Mouse (Mus musculus) olfactory bulb, adult 2 months (tissue): ENCODE measurements around the gene Spata5. TPM values are rescaled to one million over a fixed set of nuclear protein-coding genes. Genes with fewer than 3 reads are reported as not detected.
"Not testable (repeated sequence)": the region's sequence is repeated elsewhere in the genome, so short reads cannot be mapped to it uniquely, and the experiment has no call there.

ENCODE experiments used
- H3K27ac ChIP-seq: fragments of 200-500 bp; 2 replicates; pipeline ENCODE4 v1.5.1; 2012; ENCODE audit warnings: low read depth, low read length; ENCODE audit not compliant: insufficient read depth
- H3K4me1 ChIP-seq: fragments of 200-500 bp; 2 replicates; pipeline ENCODE4 v1.6.1; 2012; ENCODE audit warnings: low read length; ENCODE audit not compliant: control insufficient read depth, insufficient read depth
- H3K4me3 ChIP-seq: fragments of 200-500 bp; 2 replicates; pipeline ENCODE4 v1.5.1; 2012; ENCODE audit warnings: mild to moderate bottlenecking, low read depth, low read length, moderate library complexity; ENCODE audit not compliant: insufficient read depth
- CTCF ChIP-seq: fragments of 200-500 bp; IDR thresholded peaks from 2 replicates; pipeline ENCODE4 v1.5.1; 2012; ENCODE audit warnings: low read depth, mild to moderate bottlenecking, low read length, moderate library complexity; ENCODE audit not compliant: insufficient read depth
- POLR2A ChIP-seq: fragments of 200-500 bp; IDR thresholded peaks from 2 replicates; pipeline ENCODE4 v1.6.1; 2012; ENCODE audit warnings: mild to moderate bottlenecking, low read depth, low read length, moderate library complexity; ENCODE audit not compliant: insufficient read depth
- WGBS: fragments of 180-500 bp; shearing (Covaris S2); methylation state at CpG from one replicate; pipeline ENCODE4 v1.1.7; 2018; 5-methylcytosine and 5-hydroxymethylcytosine counted together
- polyA plus RNA-seq: library from polyadenylated mRNA; stranded (reverse); fragments of >200 nt; gene quantifications from 2 replicates; pipeline ENCODE4 v1.2.4, GENCODE M21; 2012; ENCODE audit warnings: low replicate concordance; ENCODE audit not compliant: missing spikeins, insufficient read depth, insufficient read length

Spata5 gene
- polyA plus RNA-seq, 1 experiment = not detected

GRCm38 (mm10) chr3:37518611-37519010 lies 98.9 kb downstream of the Spata5 start:
- Histone ChIP-seq H3K27ac (no peak overlapping the region), H3K4me3 (no peak overlapping the region), H3K4me1 (no peaks in the 10 kb centered on the region)
- no peak for TF ChIP-seq CTCF
- TF ChIP-seq POLR2A = no peak

GRCm38 (mm10) chr3:37520334-37521023 lies 100.8 kb downstream of the Spata5 start:
- H3K4me1 ChIP-seq = no peaks in the 10 kb centered on the region
- TF ChIP-seq POLR2A = no peak
- no peak for TF ChIP-seq CTCF
- 56% methylated on average over 3 of the region's 3 CpGs for WGBS
- H3K27ac ChIP-seq = no peak overlapping the region
- H3K4me3 ChIP-seq = no peak overlapping the region

GRCm38 (mm10) chr3:37532079-37532478 lies 112.4 kb downstream of the Spata5 start:
- TF ChIP-seq CTCF (no peak), POLR2A (no peak)
- Histone ChIP-seq H3K27ac (no peak overlapping the region), H3K4me3 (no peak overlapping the region), H3K4me1 (no peaks in the 10 kb centered on the region)

- WGBS = 100% methylated on average over 2 of the region's 2 CpGs
- H3K4me1 ChIP-seq, H3K27ac ChIP-seq, H3K4me3 ChIP-seq: not testable (repeated sequence)
Measured at GRCm38 (mm10) chr3:37540701-37541100, 121.0 kb downstream of the Spata5 start.

- 81% methylated on average over 4 of the region's 4 CpGs for WGBS
- H3K4me3 ChIP-seq = no peak overlapping the region
- TF ChIP-seq POLR2A (no peak), CTCF (no peak)
- H3K27ac ChIP-seq = no peak overlapping the region
- no peaks in the 10 kb centered on the region for H3K4me1 ChIP-seq
Measured at GRCm38 (mm10) chr3:37546351-37546750, 126.7 kb downstream of the Spata5 start.

DNA sequence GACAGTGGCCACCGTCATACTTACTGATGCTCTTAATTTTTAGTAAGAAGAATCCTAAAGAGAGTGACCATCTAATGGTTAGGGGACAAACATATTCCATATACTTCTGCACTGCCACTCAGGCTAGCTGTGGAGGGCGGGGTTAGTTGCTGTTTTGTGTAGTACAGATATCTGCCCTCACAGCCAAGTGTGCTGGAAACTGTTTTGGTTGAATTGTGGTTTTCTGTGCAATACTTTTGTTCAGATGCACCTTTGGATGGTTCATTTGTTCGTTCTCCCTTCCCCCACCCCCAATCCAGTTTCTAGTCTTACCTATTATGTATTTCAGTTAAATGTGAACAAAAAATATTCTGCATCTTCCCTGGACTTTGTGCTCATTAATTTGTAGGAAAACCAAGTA lies 130.5 kb downstream of the Spata5 start:
- no peak overlapping the region for H3K4me3 ChIP-seq
- H3K4me1 ChIP-seq = no peaks in the 10 kb centered on the region
- no peak overlapping the region for H3K27ac ChIP-seq
- 92% methylated on average over 3 of the region's 3 CpGs for WGBS
- TF ChIP-seq POLR2A (no peak), CTCF (no peak)

DNA sequence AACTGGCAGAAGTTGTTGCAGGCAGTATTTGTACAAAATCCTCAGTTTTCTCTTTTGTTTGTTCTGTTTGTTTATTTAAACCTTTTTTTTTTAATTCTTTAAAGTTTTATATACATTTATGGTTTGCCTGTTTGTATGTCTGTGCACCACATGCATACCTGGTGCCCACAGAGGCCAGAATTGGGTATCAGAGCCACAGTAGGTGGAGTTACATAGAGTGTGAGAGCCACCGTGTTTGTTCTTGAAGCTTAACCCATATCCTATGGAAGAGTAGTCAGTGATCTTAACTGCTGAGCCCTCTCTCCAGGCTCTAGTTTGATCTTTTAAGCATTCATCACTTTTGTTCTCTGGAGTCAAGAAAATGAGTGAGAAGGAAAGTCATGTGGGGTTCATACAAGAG lies 130.9 kb downstream of the Spata5 start:
- Histone ChIP-seq H3K27ac (no peak overlapping the region), H3K4me1 (no peaks in the 10 kb centered on the region), H3K4me3 (no peak overlapping the region)
- WGBS = 73% methylated on average over 1 of the region's 1 CpGs
- no peak for TF ChIP-seq CTCF
- no peak for TF ChIP-seq POLR2A

- TF ChIP-seq CTCF = no peak
- no peak for TF ChIP-seq POLR2A
- no peaks in the 10 kb centered on the region for H3K4me1 ChIP-seq
- 91% methylated on average over 1 of the region's 1 CpGs for WGBS
- no peak overlapping the region for H3K27ac ChIP-seq
- no peak overlapping the region for H3K4me3 ChIP-seq
Measured at GRCm38 (mm10) chr3:37551486-37551885, 131.8 kb downstream of the Spata5 start.

- Histone ChIP-seq H3K4me1 (no peaks in the 10 kb centered on the region), H3K27ac (no peak overlapping the region), H3K4me3 (no peak overlapping the region)
- TF ChIP-seq POLR2A (no peak), CTCF (no peak)
- WGBS = 98% methylated on average over 3 of the region's 3 CpGs
Measured at GRCm38 (mm10) chr3:37552244-37552643, 132.5 kb downstream of the Spata5 start.

DNA sequence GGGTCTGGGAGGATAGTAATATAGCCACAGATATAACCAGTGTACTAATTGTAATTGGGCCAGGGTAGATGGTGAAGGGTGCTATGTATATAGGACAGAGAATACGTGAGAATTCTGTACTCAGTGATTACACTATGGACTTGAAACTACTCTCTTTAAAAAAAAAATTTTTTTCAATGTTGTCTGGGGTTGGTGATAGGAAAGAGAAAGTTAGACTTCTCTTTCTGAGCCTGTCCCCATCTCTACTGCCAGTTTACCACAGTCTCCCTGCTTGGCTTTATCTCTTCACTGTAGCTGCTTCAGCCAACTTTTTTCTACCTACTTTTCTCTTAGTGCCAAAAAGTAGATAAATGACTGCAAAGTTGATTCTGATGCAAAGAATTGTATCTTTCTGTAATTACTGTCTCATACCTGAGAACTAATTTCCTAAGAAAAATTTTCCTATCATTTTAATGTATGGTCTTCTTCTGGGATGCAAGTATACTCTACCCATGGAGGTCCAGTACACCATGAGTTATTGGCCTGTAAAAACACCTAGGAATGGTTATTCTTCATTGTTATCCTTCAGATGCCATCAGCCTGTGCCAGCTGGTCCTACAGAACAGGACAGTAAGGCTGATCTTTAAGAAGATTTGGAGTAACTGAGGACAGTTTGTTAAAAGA lies 133.8 kb downstream of the Spata5 start:
- H3K4me1 ChIP-seq = no peaks in the 10 kb centered on the region
- 92% methylated on average over 1 of the region's 1 CpGs for WGBS
- H3K27ac ChIP-seq = no peak overlapping the region
- no peak overlapping the region for H3K4me3 ChIP-seq
- TF ChIP-seq CTCF (no peak), POLR2A (no peak)
